Mouse (Mus musculus): ENCODE data around the gene Ldb2. TPM values are rescaled to one million over a fixed set of nuclear protein-coding genes. Genes with fewer than 3 reads are reported as not detected.

The Ldb2 gene
- polyA plus RNA-seq (2014; fragmentation: Illumina TruSeq; extraction: RNeasy Lipid Tissue Mini Kit (QIAGEN cat#74804); ENCODE audit: low read depth, low replicate concordance), result 25.3 TPM

DNA sequence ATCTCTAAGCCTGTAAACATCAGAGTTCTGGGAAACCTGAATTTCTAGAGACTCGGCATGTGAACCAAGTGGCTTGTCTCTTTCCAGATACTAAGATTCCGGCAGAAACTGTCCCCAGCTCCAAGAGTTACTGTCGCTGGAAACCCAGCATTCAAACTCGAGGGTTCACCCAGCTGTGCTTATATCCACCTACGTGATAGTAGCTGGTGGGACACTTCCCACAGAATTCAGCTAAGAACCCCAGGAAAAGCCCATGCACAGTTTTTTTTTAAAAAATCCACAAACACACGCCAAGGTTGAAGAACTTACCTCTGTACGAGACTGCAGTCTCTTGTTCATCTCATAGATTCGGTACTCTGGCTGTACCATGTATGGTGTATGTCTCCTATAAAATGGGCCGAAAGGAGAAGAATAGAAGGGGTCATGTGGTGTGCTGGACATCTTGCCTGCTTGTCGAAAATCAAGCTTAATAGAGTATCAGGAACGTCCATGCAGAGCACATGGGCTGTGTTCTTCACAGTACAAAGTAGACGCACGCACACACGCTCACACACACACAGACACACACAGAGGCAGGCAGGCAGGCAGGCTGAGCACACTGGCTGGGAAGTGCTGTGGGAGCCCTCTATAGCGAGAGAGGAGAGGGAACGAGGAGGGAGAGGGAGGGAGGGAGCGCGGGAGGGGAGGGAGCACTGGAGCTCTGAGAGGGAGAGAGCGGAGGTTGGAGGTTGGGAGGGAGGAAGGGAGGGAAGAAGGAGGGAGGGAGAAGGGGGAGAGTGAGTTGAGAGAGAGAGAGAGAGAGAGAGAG lies at the start of gene Ldb2:
Ldb2 (minus strand) TSS at position 628 of the 808 bp plus-strand sequence.

All from kidney, adult 10 weeks (tissue).